Mouse (Mus musculus): Measurements from ENCODE around the gene 1500009C09Rik. TPM values are rescaled to one million over a fixed set of nuclear protein-coding genes. Genes with fewer than 3 reads are reported as not detected.

Gene 1500009C09Rik
- polyA plus RNA-seq, 1 experiment from 2014 or later, result not detected

- H3K9me3 ChIP-seq (ENCODE audit: low read length), result no peaks in the 10 kb centered on the region
- H3K9ac ChIP-seq (replicated peaks; ENCODE audit: low read depth), result no peak overlapping the region
- DNase-seq (ENCODE audit: low spot score), result peak; percentile 52
- TF ChIP-seq EP300 (IDR thresholded peaks at IDR 0.05), result no peak
- TF ChIP-seq CTCF (IDR thresholded peaks at IDR 0.05), result peak; percentile 99
- H3K27ac ChIP-seq (ENCODE audit: low read length), result no peak overlapping the region
- no peaks in the 10 kb centered on the region for H3K36me3 ChIP-seq (ENCODE audit: insufficient read depth, low read length)
- no peak for ATAC-seq
- no peaks in the 10 kb centered on the region for H3K4me1 ChIP-seq (ENCODE audit: insufficient read depth, low read depth, low read length)
- no peaks in the 10 kb centered on the region for H3K27me3 ChIP-seq (replicated peaks; ENCODE audit: insufficient read depth, low read length)
- H3K4me2 ChIP-seq (replicated peaks; ENCODE audit: low read depth, low read length), result no peak overlapping the region
- H3K4me3 ChIP-seq (ENCODE audit: low read depth, low read length), result no peak overlapping the region
- WGBS, result 14% methylated on average over 16 of the region's 16 CpGs
Observed at GRCm38 (mm10) chr15:82259510-82259909, 7.3 kb downstream of the 1500009C09Rik start.

GRCm38 (mm10) chr15:82266356-82266755, 14.2 kb downstream of the 1500009C09Rik start:
- H3K9me3 ChIP-seq (ENCODE audit: low read length), result no peaks in the 10 kb centered on the region
- H3K27ac ChIP-seq (ENCODE audit: low read length), result no peak overlapping the region
- H3K4me1 ChIP-seq (ENCODE audit: insufficient read depth, low read depth, low read length), result no peaks in the 10 kb centered on the region
- TF ChIP-seq EP300 (IDR thresholded peaks at IDR 0.05) (no peak), CTCF (IDR thresholded peaks at IDR 0.05) (peak; percentile 93)
- H3K4me3 ChIP-seq (ENCODE audit: low read depth, low read length), result no peak overlapping the region
- DNase-seq (ENCODE audit: low spot score) (peak; percentile 44), ATAC-seq (no peak)
- no peak overlapping the region for H3K4me2 ChIP-seq (replicated peaks; ENCODE audit: low read depth, low read length)
- H3K36me3 ChIP-seq (ENCODE audit: insufficient read depth, low read length), result no peaks in the 10 kb centered on the region
- H3K9ac ChIP-seq (replicated peaks; ENCODE audit: low read depth), result no peak overlapping the region
- 9% methylated on average over 6 of the region's 6 CpGs for WGBS
- no peaks in the 10 kb centered on the region for H3K27me3 ChIP-seq (replicated peaks; ENCODE audit: insufficient read depth, low read length)

GRCm38 (mm10) chr15:82268185-82268584, 16.0 kb downstream of the 1500009C09Rik start:
- no peaks in the 10 kb centered on the region for H3K4me1 ChIP-seq (ENCODE audit: insufficient read depth, low read depth, low read length)
- H3K4me3 ChIP-seq (ENCODE audit: low read depth, low read length), result no peak overlapping the region
- ATAC-seq (no peak), DNase-seq (ENCODE audit: low spot score) (no peak)
- TF ChIP-seq EP300 (IDR thresholded peaks at IDR 0.05), result no peak
- TF ChIP-seq CTCF (IDR thresholded peaks at IDR 0.05), result no peak
- no peak overlapping the region for H3K4me2 ChIP-seq (replicated peaks; ENCODE audit: low read depth, low read length)
- no peaks in the 10 kb centered on the region for H3K27me3 ChIP-seq (replicated peaks; ENCODE audit: insufficient read depth, low read length)
- H3K9ac ChIP-seq (replicated peaks; ENCODE audit: low read depth), result no peak overlapping the region
- WGBS, result 21% methylated on average over 3 of the region's 3 CpGs
- no peaks in the 10 kb centered on the region for H3K36me3 ChIP-seq (ENCODE audit: insufficient read depth, low read length)
- H3K27ac ChIP-seq (ENCODE audit: low read length), result no peak overlapping the region
- H3K9me3 ChIP-seq (ENCODE audit: low read length), result no peaks in the 10 kb centered on the region

DNA sequence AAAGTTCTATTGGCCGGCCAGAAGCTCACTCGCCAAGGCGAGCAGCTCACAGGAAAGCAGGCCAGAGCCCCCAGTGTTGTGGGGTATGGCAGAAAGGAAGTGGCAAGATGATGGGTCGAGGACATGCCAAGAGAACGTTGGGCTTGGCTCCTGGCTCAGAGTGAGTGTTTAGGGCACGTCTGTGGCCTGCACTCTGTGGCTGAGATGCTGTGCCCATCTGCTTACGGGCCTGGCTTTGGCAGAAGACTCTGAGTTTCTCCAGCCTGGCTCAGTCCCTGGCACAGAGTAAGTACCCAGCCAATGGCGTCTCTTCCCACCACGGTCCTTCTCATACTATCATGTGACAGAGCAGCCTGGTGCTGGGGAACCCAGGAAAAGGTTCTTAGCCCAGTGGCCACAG, 16.6 kb downstream of the 1500009C09Rik start:
- no peak overlapping the region for H3K9ac ChIP-seq (replicated peaks; ENCODE audit: low read depth)
- no peaks in the 10 kb centered on the region for H3K9me3 ChIP-seq (ENCODE audit: low read length)
- WGBS, result 73% methylated on average over 9 of the region's 9 CpGs
- no peak overlapping the region for H3K27ac ChIP-seq (ENCODE audit: low read length)
- no peak overlapping the region for H3K4me3 ChIP-seq (ENCODE audit: low read depth, low read length)
- TF ChIP-seq EP300 (IDR thresholded peaks at IDR 0.05), result no peak
- no peak for TF ChIP-seq CTCF (IDR thresholded peaks at IDR 0.05)
- H3K4me2 ChIP-seq (replicated peaks; ENCODE audit: low read depth, low read length), result no peak overlapping the region
- peaks cover 5% of the 10 kb centered on the region for H3K27me3 ChIP-seq (replicated peaks; ENCODE audit: insufficient read depth, low read length)
- H3K36me3 ChIP-seq (ENCODE audit: insufficient read depth, low read length), result no peaks in the 10 kb centered on the region
- DNase-seq (ENCODE audit: low spot score), result no peak
- H3K4me1 ChIP-seq (ENCODE audit: insufficient read depth, low read depth, low read length), result no peaks in the 10 kb centered on the region
- ATAC-seq, result no peak

- Histone ChIP-seq H3K27me3 (replicated peaks; ENCODE audit: insufficient read depth, low read length) (peaks cover 28% of the 10 kb centered on the region), H3K27ac (ENCODE audit: low read length) (no peak overlapping the region)
- peak; percentile 21; the same call in 1 of the 2 replicates for ATAC-seq
Observed at GRCm38 (mm10) chr15:82271201-82271600, 19.0 kb downstream of the 1500009C09Rik start.

GRCm38 (mm10) chr15:82272295-82272694, 20.1 kb downstream of the 1500009C09Rik start:
- no peak overlapping the region for H3K4me2 ChIP-seq (replicated peaks; ENCODE audit: low read depth, low read length)
- H3K4me1 ChIP-seq (ENCODE audit: insufficient read depth, low read depth, low read length), result 0 out of 2 replicates have a peak, but pooled peaks cover 4% of the 10 kb centered on the region
- H3K9me3 ChIP-seq (ENCODE audit: low read length), result no peaks in the 10 kb centered on the region
- ATAC-seq, result no peak
- H3K27ac ChIP-seq (ENCODE audit: low read length), result no peak overlapping the region
- H3K4me3 ChIP-seq (ENCODE audit: low read depth, low read length), result no peak overlapping the region
- 80% methylated on average over 6 of the region's 6 CpGs for whole genome bisulfite sequencing
- H3K9ac ChIP-seq (replicated peaks; ENCODE audit: low read depth), result no peak overlapping the region
- H3K27me3 ChIP-seq (replicated peaks; ENCODE audit: insufficient read depth, low read length), result peaks cover 30% of the 10 kb centered on the region
- no peaks in the 10 kb centered on the region for H3K36me3 ChIP-seq (ENCODE audit: insufficient read depth, low read length)
- TF ChIP-seq EP300 (IDR thresholded peaks at IDR 0.05), result no peak
- no peak for TF ChIP-seq CTCF (IDR thresholded peaks at IDR 0.05)
- no peak for DNase-seq (ENCODE audit: low spot score)

More at GRCm38 (mm10) chr15:82271201-82271600, 19.0 kb downstream of the 1500009C09Rik start:
- H3K9ac ChIP-seq (replicated peaks; ENCODE audit: low read depth), result no peak overlapping the region
- 5% methylated on average over 5 of the region's 5 CpGs for WGBS
- H3K4me3 ChIP-seq (ENCODE audit: low read depth, low read length), result no peak overlapping the region
- peak; percentile 83 for DNase-seq (ENCODE audit: low spot score)
- TF ChIP-seq CTCF (IDR thresholded peaks at IDR 0.05), result peak; percentile 94
- no peak for TF ChIP-seq EP300 (IDR thresholded peaks at IDR 0.05)
- no peaks in the 10 kb centered on the region for H3K9me3 ChIP-seq (ENCODE audit: low read length)
- H3K4me2 ChIP-seq (replicated peaks; ENCODE audit: low read depth, low read length), result no peak overlapping the region
- H3K36me3 ChIP-seq (ENCODE audit: insufficient read depth, low read length), result no peaks in the 10 kb centered on the region
- 0 out of 2 replicates have a peak, but pooled peaks cover 4% of the 10 kb centered on the region for H3K4me1 ChIP-seq (ENCODE audit: insufficient read depth, low read depth, low read length)

DNA sequence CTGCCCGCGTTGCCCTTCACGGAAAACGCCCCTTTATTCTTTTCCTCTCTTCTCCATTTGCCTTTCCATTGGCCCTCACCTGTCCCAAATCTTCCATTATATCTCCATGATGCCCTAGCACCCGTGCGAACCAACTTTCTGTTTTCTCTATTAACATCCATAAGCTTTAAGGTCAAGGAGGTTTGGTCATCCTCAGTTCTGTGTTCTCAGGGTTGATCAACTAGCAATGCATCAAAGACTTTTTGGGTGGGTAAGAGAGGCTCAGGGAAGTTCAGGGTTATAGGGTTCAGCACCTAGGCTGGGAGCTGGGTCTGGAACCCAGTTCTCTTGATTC, 22.4 kb downstream of the 1500009C09Rik start, which contains the start of gene Sept3:
TSS of gene Sept3 (plus strand) at position 301 of the 334 bp plus-strand sequence.
- no peak for ATAC-seq
- H3K27ac ChIP-seq (ENCODE audit: low read length), result no peak within 1 kb of the TSS
- WGBS, result 22% methylated on average over 6 of the region's 6 CpGs

More for the DNA sequence above, 22.4 kb downstream of the 1500009C09Rik start, which contains the start of gene Sept3:
- H3K36me3 ChIP-seq (ENCODE audit: insufficient read depth, low read length), result no peaks in the 10 kb centered on the region
- DNase-seq (ENCODE audit: low spot score), result no peak
- peak within 1 kb of the TSS; percentile 81 for H3K4me2 ChIP-seq (replicated peaks; ENCODE audit: low read depth, low read length)
- peak within 1 kb of the TSS; percentile 44 for H3K4me3 ChIP-seq (ENCODE audit: low read depth, low read length)
- H3K9me3 ChIP-seq (ENCODE audit: low read length), result no peaks in the 10 kb centered on the region
- peaks cover 30% of the 10 kb centered on the region for H3K27me3 ChIP-seq (replicated peaks; ENCODE audit: insufficient read depth, low read length)
- TF ChIP-seq EP300 (IDR thresholded peaks at IDR 0.05), result no peak
- no peak for TF ChIP-seq CTCF (IDR thresholded peaks at IDR 0.05)
- no peak within 1 kb of the TSS for H3K9ac ChIP-seq (replicated peaks; ENCODE audit: low read depth)
- 0 out of 2 replicates have a peak, but pooled peaks cover 4% of the 10 kb centered on the region for H3K4me1 ChIP-seq (ENCODE audit: insufficient read depth, low read depth, low read length)

All from lung, postnatal 0 days (tissue).